Mouse (Mus musculus): Measurements from ENCODE around the gene Slc6a16.

The Slc6a16 gene

GRCm38 (mm10) chr7:45308551-45309240, 67.8 kb downstream of the Slc6a16 start:
- POLR2A ChIA-PET, result interaction anchor here in 3 of 4 experiments (0.5 to 3.2 kb wide), 38 partner anchors 8 to 330 kb away, joined by 3 to 18 read pairs (median 5); partner anchors contain the start of genes Snrnp70 (in 3 of the 3), Ftl1 (in 2 of the 3), Ppfia3 (in 2 of the 3) and Bax (in 1 of the 3)
- CTCF ChIA-PET, result interaction anchor here (0.5 to 3.2 kb wide), 63 partner anchors 8 to 374 kb away, joined by 3 to 39 read pairs (median 4); partner anchors contain the start of genes Slc6a21 (in 2 of the 4), Gys1 (in 1 of the 4), Kcna7 (in 1 of the 4) and Ntf5 (in 1 of the 4)

DNA sequence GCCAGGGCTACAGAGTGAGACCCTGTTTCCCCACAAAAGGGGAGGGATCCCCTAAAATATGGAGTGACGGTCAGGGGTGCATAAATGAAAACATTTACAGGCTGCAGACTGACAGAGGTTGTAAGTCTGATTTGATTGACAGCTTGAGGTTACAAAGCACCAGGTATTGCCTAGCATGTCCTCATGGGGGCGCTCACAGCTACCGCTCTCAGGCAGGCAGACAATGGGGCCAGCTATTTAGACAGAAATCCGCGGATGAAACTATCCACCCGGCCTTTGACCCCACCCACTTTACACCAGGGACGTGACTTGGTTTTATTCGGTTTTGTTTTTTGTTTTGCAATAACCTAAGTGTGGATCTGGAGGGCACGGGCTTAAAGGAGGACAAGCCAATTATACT, 68.6 kb downstream of the Slc6a16 start:
- POLR2A ChIA-PET, result interaction anchor here in 3 of 4 experiments (0.5 to 3.2 kb wide), 39 partner anchors 9 to 329 kb away, joined by 3 to 18 read pairs (median 5); partner anchors contain the start of genes Snrnp70 (in 3 of the 3), Ftl1 (in 2 of the 3), Ppfia3 (in 2 of the 3) and Bax (in 1 of the 3)

GRCm38 (mm10) chr7:45312023-45312422, 71.1 kb downstream of the Slc6a16 start:
- POLR2A ChIA-PET, result interaction anchor here in 1 of 4 experiments (0.6 to 1.5 kb wide), 3 partner anchors 12 to 84 kb away, joined by 3 to 6 read pairs (median 3); partner anchors contain the start of gene Snrnp70
- CTCF ChIA-PET, result interaction anchor here in 1 of 4 experiments (0.6 to 0.9 kb wide), 2 partner anchors 29 to 1324 kb away, joined by 3 read pairs; no protein-coding TSS in a partner anchor

More for the DNA sequence above, 68.6 kb downstream of the Slc6a16 start:
- CTCF ChIA-PET, result interaction anchor here (0.5 to 3.2 kb wide), 70 partner anchors 9 to 373 kb away, joined by 3 to 39 read pairs (median 4); partner anchors contain the start of genes Kcna7 (in 2 of the 4), Slc6a21 (in 2 of the 4), Gys1 (in 1 of the 4) and Ntf5 (in 1 of the 4)

DNA sequence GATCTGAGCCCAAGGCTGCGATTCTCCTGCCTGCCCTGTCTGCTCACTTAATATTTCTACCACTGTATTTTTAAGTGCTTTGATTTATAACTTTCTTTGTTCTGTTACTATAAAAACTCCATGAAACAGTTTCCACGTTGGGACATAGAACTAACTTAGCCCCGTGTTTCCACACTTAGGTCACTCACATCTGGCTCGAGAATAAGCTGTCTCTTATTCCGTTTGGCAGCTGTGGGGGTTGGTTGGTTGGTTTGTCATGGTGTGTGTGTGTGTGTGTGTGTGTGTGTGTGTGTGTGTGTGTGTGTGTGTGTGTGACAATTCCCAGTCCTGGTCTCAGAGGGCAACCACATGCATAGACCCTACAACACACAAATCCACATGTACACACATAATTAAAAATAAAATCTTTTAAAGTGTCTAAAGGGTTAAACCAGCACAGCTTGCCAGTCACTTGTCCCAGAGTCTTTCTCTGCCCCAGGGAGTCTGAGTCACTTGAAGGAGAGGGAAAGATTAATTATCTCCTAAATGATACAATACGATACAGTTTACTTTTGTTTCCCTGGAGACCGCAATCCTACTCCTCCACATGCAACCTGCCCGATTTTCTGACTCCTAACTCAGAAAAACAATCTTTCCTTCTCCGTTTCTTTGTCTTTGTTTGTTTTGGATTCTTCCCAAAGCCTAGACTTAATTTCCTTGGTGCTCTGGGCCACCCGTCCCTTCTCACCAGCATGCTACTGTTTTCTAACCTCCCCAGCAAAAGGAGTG, 72.0 kb downstream of the Slc6a16 start:
- CTCF ChIA-PET, result interaction anchor here in 1 of 4 experiments (1.3 kb wide), 1 partner anchor 8 kb away, joined by 3 read pairs; no protein-coding TSS in a partner anchor
- POLR2A ChIA-PET, result interaction anchor here in 3 of 4 experiments (0.6 to 1.3 kb wide), 9 partner anchors 12 to 126 kb away, joined by 3 to 4 read pairs (median 3); partner anchors contain the start of gene Snrnp70 (in 1 of the 3)

DNA sequence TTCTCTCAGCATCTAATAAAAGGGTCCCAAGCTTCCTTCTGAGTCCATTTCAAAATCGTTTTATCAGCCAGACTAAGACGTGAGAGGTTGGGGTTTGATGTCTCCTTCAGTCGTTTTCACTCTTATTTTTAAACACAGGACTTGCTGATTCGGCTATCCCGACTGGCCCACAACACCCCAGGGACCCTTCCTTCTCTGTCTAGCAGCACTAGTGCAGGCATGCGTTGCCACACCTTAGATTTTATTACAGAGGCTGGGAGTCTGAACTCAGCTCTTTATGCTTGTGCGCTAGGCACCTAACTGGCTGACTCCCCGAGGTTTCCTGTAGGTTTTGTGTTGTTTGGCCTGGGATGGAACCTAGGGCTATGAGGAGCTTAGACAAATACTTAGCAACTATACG, 72.6 kb downstream of the Slc6a16 start:
- ChIA-PET POLR2A (interaction anchor here in 2 of 4 experiments (0.5 to 1.3 kb wide), 7 partner anchors 13 to 82 kb away, joined by 3 to 4 read pairs (median 3); no protein-coding TSS in a partner anchor), CTCF (interaction anchor here in 3 of 4 experiments (0.6 to 1.3 kb wide), 3 partner anchors 8 to 92 kb away, joined by 3 read pairs; no protein-coding TSS in a partner anchor)

DNA sequence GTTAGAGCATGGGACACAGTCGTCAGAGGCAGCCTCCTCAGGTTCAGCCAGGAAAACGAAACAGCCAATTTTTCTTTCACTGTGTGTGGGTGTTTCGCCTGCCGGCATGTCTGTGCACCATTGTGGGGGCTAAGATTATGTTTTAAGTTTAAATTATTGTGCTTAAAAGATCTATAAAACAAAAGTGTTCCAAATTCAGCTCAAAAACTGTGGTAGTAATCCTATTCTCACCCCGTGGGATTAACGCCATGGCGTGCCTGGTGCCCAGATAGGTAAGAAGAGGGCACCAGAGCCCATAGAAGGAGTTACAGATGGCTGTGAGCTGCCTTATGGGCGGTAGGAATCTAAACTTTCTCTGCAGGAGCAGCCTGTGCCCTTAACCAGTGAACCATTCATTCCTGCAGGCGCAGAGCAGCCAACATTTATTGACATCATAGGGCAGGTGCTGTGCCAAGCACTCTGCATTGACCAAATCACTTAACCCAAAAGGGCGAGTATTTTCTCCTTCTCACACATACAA, 74.4 kb downstream of the Slc6a16 start:
- ChIA-PET POLR2A (interaction anchor here in 3 of 4 experiments (0.6 to 1.3 kb wide), 5 partner anchors 10 to 670 kb away, joined by 3 to 5 read pairs (median 4); partner anchors contain the start of gene Tmem143 (in 1 of the 3)), CTCF (interaction anchor here in 3 of 4 experiments (0.8 to 1.8 kb wide), 8 partner anchors 9 to 133 kb away, joined by 3 to 13 read pairs (median 4); partner anchors contain the start of gene Kcna7 (in 1 of the 3))

- ChIA-PET CTCF (interaction anchor here (1.0 to 1.8 kb wide), 9 partner anchors 9 to 118 kb away, joined by 3 to 13 read pairs (median 3); no protein-coding TSS in a partner anchor), POLR2A (interaction anchor here in 3 of 4 experiments (0.5 to 1.3 kb wide), 6 partner anchors 9 to 224 kb away, joined by 3 to 7 read pairs (median 4); partner anchors contain the start of gene Rcn3 (in 1 of the 3))
Measured at GRCm38 (mm10) chr7:45316536-45316935, 75.7 kb downstream of the Slc6a16 start.

GRCm38 (mm10) chr7:45322245-45322644, 81.4 kb downstream of the Slc6a16 start:
- POLR2A ChIA-PET, result interaction anchor here in 1 of 4 experiments (0.6 to 1.8 kb wide), 2 partner anchors 13 to 33 kb away, joined by 3 to 5 read pairs; no protein-coding TSS in a partner anchor
- CTCF ChIA-PET, result interaction anchor here in 1 of 4 experiments (0.6 to 2.8 kb wide), 2 partner anchors 19 to 116 kb away, joined by 3 to 9 read pairs; partner anchors contain the start of gene Ruvbl2
